Mouse (Mus musculus): ENCODE measurements around the gene Plk2.
"Not testable (repeated sequence)": the region's sequence is repeated elsewhere in the genome, so short reads cannot be mapped to it uniquely, and the experiment has no call there.

Plk2 gene

GRCm38 (mm10) chr13:110394291-110395178 lies at the start of gene Plk2:
Gene Plk2, plus strand, starts transcription at chr13:110395046.
- DNase-seq (ENCODE audit: low read depth): peak; percentile 91

- DNase-seq (ENCODE audit: low read depth): no peak
Measured at GRCm38 (mm10) chr13:110346707-110347106, 48.1 kb upstream of the Plk2 start.

GRCm38 (mm10) chr13:110351051-110351450 lies 43.8 kb upstream of the Plk2 start:
- DNase-seq (ENCODE audit: low read depth): no peak

GRCm38 (mm10) chr13:110356941-110357340 lies 37.9 kb upstream of the Plk2 start, which contains the start of gene Gapt:
Gene Gapt, minus strand, starts transcription at chr13:110357199.
- DNase-seq (ENCODE audit: low read depth): no peak

GRCm38 (mm10) chr13:110363722-110364121 lies 31.1 kb upstream of the Plk2 start:
- DNase-seq (ENCODE audit: low read depth): no peak

- DNase-seq (ENCODE audit: low read depth): no peak
Measured at GRCm38 (mm10) chr13:110366477-110366876, 28.4 kb upstream of the Plk2 start.

- DNase-seq (ENCODE audit: low read depth): no peak
Measured at GRCm38 (mm10) chr13:110367961-110368555, 26.8 kb upstream of the Plk2 start.

GRCm38 (mm10) chr13:110368556-110369040 lies 26.2 kb upstream of the Plk2 start:
- peak; percentile 57 for DNase-seq (ENCODE audit: low read depth)

- DNase-seq (ENCODE audit: low read depth): no peak
Measured at GRCm38 (mm10) chr13:110369673-110370072, 25.2 kb upstream of the Plk2 start.

- peak; percentile 82 for DNase-seq (ENCODE audit: low read depth)
Measured at GRCm38 (mm10) chr13:110382447-110382901, 12.4 kb upstream of the Plk2 start.

GRCm38 (mm10) chr13:110384514-110384913 lies 10.3 kb upstream of the Plk2 start:
- DNase-seq (ENCODE audit: low read depth): no peak

GRCm38 (mm10) chr13:110392210-110392609 lies 2.6 kb upstream of the Plk2 start:
- peak; percentile 80 for DNase-seq (ENCODE audit: low read depth)

GRCm38 (mm10) chr13:110392631-110393030 lies 2.2 kb upstream of the Plk2 start:
- no peak for DNase-seq (ENCODE audit: low read depth)

- no peak for DNase-seq (ENCODE audit: low read depth)
Measured at GRCm38 (mm10) chr13:110395179-110395794, 441 bp downstream of the Plk2 start.

GRCm38 (mm10) chr13:110395916-110396685 lies 1.3 kb downstream of the Plk2 start:
- peak; percentile 12 for DNase-seq (ENCODE audit: low read depth)

- DNase-seq (ENCODE audit: low read depth): no peak
Measured at GRCm38 (mm10) chr13:110397750-110398149, 2.9 kb downstream of the Plk2 start.

GRCm38 (mm10) chr13:110398513-110399270 lies 3.8 kb downstream of the Plk2 start:
- DNase-seq (ENCODE audit: low read depth): no peak

- no peak for DNase-seq (ENCODE audit: low read depth)
Measured at GRCm38 (mm10) chr13:110401443-110401842, 6.6 kb downstream of the Plk2 start.

GRCm38 (mm10) chr13:110401877-110402276 lies 7.0 kb downstream of the Plk2 start:
- DNase-seq (ENCODE audit: low read depth): no peak

GRCm38 (mm10) chr13:110404059-110404458 lies 9.2 kb downstream of the Plk2 start:
- no peak for DNase-seq (ENCODE audit: low read depth)

- DNase-seq (ENCODE audit: low read depth): not testable (repeated sequence)
Measured at GRCm38 (mm10) chr13:110404686-110405085, 9.8 kb downstream of the Plk2 start.

All from induced T-regulatory cell, adult 2 months (primary cell).